Mouse (Mus musculus) neural tube, embryonic 14.5 days (tissue): ENCODE measurements at regions not wholly inside any gene's neighbourhood (a gene's known extent, or its start where the extent isn't known, plus 50 kb on each side); places are given as distances from the start of the nearest gene placed in this dataset.

Experiments
- ATAC-seq: fragments of 200-750 bp; cut with Nextera tagmentation; 2 replicates; pipeline ENCODE4 v1.8.0; 2017; ENCODE audit warnings: low read depth, mild to moderate bottlenecking, moderate TSS enrichment, moderate library complexity
- H3K27ac ChIP-seq: fragments of 300-500 bp; sonication (generic); 2 replicates; pipeline ENCODE4 v1.5.1; 2014; ENCODE audit warnings: low read depth, mild to moderate bottlenecking, control low read depth, low read length, moderate library complexity, mixed read lengths
- H3K27me3 ChIP-seq: fragments of 300-500 bp; sonication (generic); 2 replicates; pipeline ENCODE4 v1.6.1; 2014; ENCODE audit warnings: low read length; ENCODE audit not compliant: control insufficient read depth, insufficient read depth
- H3K36me3 ChIP-seq: fragments of 300-500 bp; sonication (generic); 2 replicates; pipeline ENCODE4 v1.6.1; 2014; ENCODE audit warnings: low read length, mixed read lengths; ENCODE audit not compliant: control insufficient read depth, insufficient read depth
- H3K4me1 ChIP-seq: fragments of 300-500 bp; sonication (generic); 2 replicates; pipeline ENCODE4 v1.6.1; 2014; ENCODE audit warnings: low read length; ENCODE audit not compliant: control insufficient read depth, insufficient read depth
- H3K4me2 ChIP-seq: fragments of 300-500 bp; sonication (generic); 2 replicates; pipeline ENCODE4 v1.6.1; 2014; ENCODE audit warnings: mild to moderate bottlenecking, low read depth, low read length, control low read depth
- H3K4me3 ChIP-seq: fragments of 300-500 bp; sonication (generic); 2 replicates; pipeline ENCODE4 v1.5.1; 2014; ENCODE audit warnings: low read depth, low read length, control low read depth, mixed read lengths
- H3K9ac ChIP-seq: fragments of 300-500 bp; sonication (generic); replicated peaks from 2 replicates; pipeline ENCODE4 v1.6.1; 2014; ENCODE audit warnings: low read depth, mild to moderate bottlenecking, control low read depth, low read length, mixed read lengths
- H3K9me3 ChIP-seq: fragments of 300-500 bp; sonication (generic); 2 replicates; pipeline ENCODE4 v1.6.1; 2016; ENCODE audit warnings: low read length; ENCODE audit not compliant: control insufficient read depth
- WGBS: fragments of 180-500 bp; shearing (Covaris S2); extraction: QIAGEN DNeasy Blood & Tissue Kit; methylation state at CpG from one replicate; pipeline ENCODE4 v1.1.7; 2014; 5-methylcytosine and 5-hydroxymethylcytosine counted together

- Histone ChIP-seq H3K4me1 (no peaks in the 10 kb centered on the region), H3K4me2 (no peak overlapping the region), H3K9me3 (no peaks in the 10 kb centered on the region), H3K27ac (no peak overlapping the region), H3K27me3 (no peaks in the 10 kb centered on the region), H3K9ac (no peak overlapping the region), H3K4me3 (no peak overlapping the region), H3K36me3 (no peaks in the 10 kb centered on the region)
- ATAC-seq, result no peak
- WGBS, result 87% methylated on average over 2 of the region's 2 CpGs
Measured at GRCm38 (mm10) chr4:26965831-26966230, 619.1 kb upstream of the Manea start.

- no peak for ATAC-seq
- H3K4me2 ChIP-seq, result no peak overlapping the region
- no peaks in the 10 kb centered on the region for H3K27me3 ChIP-seq
- no peak overlapping the region for H3K9ac ChIP-seq
- no peaks in the 10 kb centered on the region for H3K9me3 ChIP-seq
- H3K36me3 ChIP-seq, result no peaks in the 10 kb centered on the region
- H3K4me3 ChIP-seq, result no peak overlapping the region
- no peak overlapping the region for H3K27ac ChIP-seq
- 87% methylated on average over 2 of the region's 2 CpGs for WGBS
- H3K4me1 ChIP-seq, result no peaks in the 10 kb centered on the region
Measured at GRCm38 (mm10) chr4:26964850-26965249, 618.2 kb upstream of the Manea start.

GRCm38 (mm10) chr4:26944617-26945016, 597.9 kb upstream of the Manea start:
- Histone ChIP-seq H3K9ac (no peak overlapping the region), H3K4me1 (no peaks in the 10 kb centered on the region), H3K27me3 (no peaks in the 10 kb centered on the region), H3K36me3 (no peaks in the 10 kb centered on the region), H3K27ac (no peak overlapping the region), H3K4me3 (no peak overlapping the region), H3K4me2 (no peak overlapping the region), H3K9me3 (no peaks in the 10 kb centered on the region)
- 94% methylated on average over 2 of the region's 2 CpGs for WGBS
- no peak for ATAC-seq

- peak; percentile 77 for ATAC-seq
- WGBS, result 23% methylated on average over 10 of the region's 10 CpGs
- Histone ChIP-seq H3K9me3 (no peaks in the 10 kb centered on the region), H3K4me3 (no peak overlapping the region), H3K36me3 (no peaks in the 10 kb centered on the region), H3K4me1 (no peaks in the 10 kb centered on the region; the same call in 1 of the 2 replicates), H3K27me3 (no peaks in the 10 kb centered on the region), H3K9ac (no peak overlapping the region), H3K27ac (no peak overlapping the region), H3K4me2 (no peak overlapping the region)
Measured at GRCm38 (mm10) chr4:26933988-26934798, 587.5 kb upstream of the Manea start.

- Histone ChIP-seq H3K9me3 (no peaks in the 10 kb centered on the region), H3K9ac (no peak overlapping the region), H3K4me1 (no peaks in the 10 kb centered on the region; the same call in 1 of the 2 replicates), H3K27ac (no peak overlapping the region), H3K4me3 (no peak overlapping the region), H3K36me3 (no peaks in the 10 kb centered on the region), H3K27me3 (no peaks in the 10 kb centered on the region), H3K4me2 (no peak overlapping the region)
- WGBS, result 28% methylated on average over 6 of the region's 6 CpGs
- ATAC-seq, result peak; percentile 86
Measured at GRCm38 (mm10) chr4:26929879-26930481, 583.3 kb upstream of the Manea start.

GRCm38 (mm10) chr4:26926060-26926459, 579.4 kb upstream of the Manea start:
- no peak for ATAC-seq
- no peak overlapping the region for H3K9ac ChIP-seq
- H3K4me3 ChIP-seq, result no peak overlapping the region
- H3K36me3 ChIP-seq, result no peaks in the 10 kb centered on the region
- no peaks in the 10 kb centered on the region; the same call in 1 of the 2 replicates for H3K4me1 ChIP-seq
- WGBS, result 74% methylated on average over 3 of the region's 3 CpGs
- H3K9me3 ChIP-seq, result no peaks in the 10 kb centered on the region
- H3K27ac ChIP-seq, result no peak overlapping the region
- no peaks in the 10 kb centered on the region for H3K27me3 ChIP-seq
- no peak overlapping the region for H3K4me2 ChIP-seq

- ATAC-seq, result no peak
- Histone ChIP-seq H3K9ac (no peak overlapping the region), H3K36me3 (no peaks in the 10 kb centered on the region), H3K9me3 (no peaks in the 10 kb centered on the region), H3K27ac (no peak overlapping the region), H3K4me1 (no peaks in the 10 kb centered on the region), H3K27me3 (no peaks in the 10 kb centered on the region), H3K4me2 (no peak overlapping the region), H3K4me3 (no peak overlapping the region)
- 88% methylated on average over 2 of the region's 2 CpGs for WGBS
Measured at GRCm38 (mm10) chr4:26888514-26888913, 541.8 kb upstream of the Manea start.

- H3K4me1 ChIP-seq, result no peaks in the 10 kb centered on the region
- H3K36me3 ChIP-seq, result no peaks in the 10 kb centered on the region
- no peaks in the 10 kb centered on the region for H3K9me3 ChIP-seq
- WGBS, result 37% methylated on average over 3 of the region's 3 CpGs
- no peak for ATAC-seq
- no peaks in the 10 kb centered on the region for H3K27me3 ChIP-seq
- H3K4me3 ChIP-seq, result no peak overlapping the region
- H3K9ac ChIP-seq, result no peak overlapping the region
- H3K27ac ChIP-seq, result no peak overlapping the region
- no peak overlapping the region for H3K4me2 ChIP-seq
Measured at GRCm38 (mm10) chr4:26879022-26879421, 532.3 kb upstream of the Manea start.

- ATAC-seq, result no peak
- no peaks in the 10 kb centered on the region for H3K9me3 ChIP-seq
- 67% methylated on average over 1 of the region's 1 CpGs for WGBS
Measured at GRCm38 (mm10) chr4:26841761-26842160, 495.1 kb upstream of the Manea start.

More at GRCm38 (mm10) chr4:26841761-26842160, 495.1 kb upstream of the Manea start:
- Histone ChIP-seq H3K36me3 (no peaks in the 10 kb centered on the region), H3K9ac (no peak overlapping the region), H3K4me3 (no peak overlapping the region), H3K27me3 (no peaks in the 10 kb centered on the region), H3K4me1 (no peaks in the 10 kb centered on the region), H3K27ac (no peak overlapping the region), H3K4me2 (no peak overlapping the region)
